Mouse (Mus musculus) CH12.LX (cell line): ENCODE data around the gene Exoc3l2. TPM values are rescaled to one million over a fixed set of nuclear protein-coding genes. Genes with fewer than 3 reads are reported as not detected.

Source experiments
- DNase-seq: peaks from one replicate; pipeline ENCODE4 v3.0.0-alpha.2; 2013; ENCODE audit errors: extremely low read depth
- H3K27ac ChIP-seq: 2 replicates; pipeline ENCODE4 v1.5.1; 2012; ENCODE audit warnings: low read depth, mild to moderate bottlenecking, control low read depth, moderate library complexity; ENCODE audit not compliant: insufficient read depth
- H3K27me3 ChIP-seq: replicated peaks from 2 replicates; pipeline ENCODE3; 2012; ENCODE audit warnings: inconsistent platforms
- H3K36me3 ChIP-seq, 2 experiments: replicated peaks in 1 of 2; 2 replicates each; pipeline versions ENCODE3 to v1.6.1; 2012; ENCODE audit warnings: inconsistent platforms in 1 of 2, low read length in 1 of 2, mild to moderate bottlenecking in 1 of 2, mixed read lengths in 1 of 2, moderate library complexity in 1 of 2; ENCODE audit not compliant: control insufficient read depth in 1 of 2, insufficient read depth in 1 of 2
- H3K4me1 ChIP-seq, 2 experiments: 2 replicates each; pipeline ENCODE4 v1.6.1; 2012; ENCODE audit warnings: inconsistent platforms in 1 of 2, moderate library complexity in 1 of 2; ENCODE audit not compliant: insufficient read depth in 2 of 2, control insufficient read depth in 1 of 2
- H3K4me2 ChIP-seq: 2 replicates; pipeline ENCODE4 v1.6.1; 2012; ENCODE audit warnings: low read depth, mild to moderate bottlenecking, control low read depth; ENCODE audit not compliant: poor library complexity, insufficient read depth, severe bottlenecking
- H3K4me3 ChIP-seq, 3 experiments: fragments of 150-350 bp in 1 of 3; sonication (generic) in 1 of 3; replicated peaks in 1 of 3; 2 replicates each; pipeline versions ENCODE3 to v1.5.1; 2011 to 2012; ENCODE audit warnings: low read depth in 2 of 3, low read length in 2 of 3, mild to moderate bottlenecking in 2 of 3, moderate library complexity in 2 of 3, control low read depth in 1 of 3, improper control_type of control experiment in 1 of 3, inconsistent platforms in 1 of 3, mixed read lengths in 1 of 3; ENCODE audit not compliant: poor library complexity in 1 of 3
- H3K79me2 ChIP-seq: replicated peaks from 2 replicates; pipeline ENCODE4 v1.6.1; 2012; ENCODE audit warnings: mild to moderate bottlenecking, moderate library complexity; ENCODE audit not compliant: control insufficient read depth, poor library complexity, insufficient read depth, severe bottlenecking; ENCODE audit errors: extremely low read depth
- H3K9ac ChIP-seq: 2 replicates; pipeline ENCODE4 v1.6.1; 2012; ENCODE audit warnings: low read depth, mild to moderate bottlenecking, control low read depth, moderate library complexity; ENCODE audit not compliant: insufficient read depth
- H3K9me3 ChIP-seq: replicated peaks from 2 replicates; pipeline ENCODE3; 2012; ENCODE audit warnings: low read length, inconsistent platforms, mixed read lengths
- BHLHE40 ChIP-seq: IDR thresholded peaks from 2 replicates; pipeline ENCODE4 v1.6.1; 2011; ENCODE audit warnings: mild to moderate bottlenecking, low read depth, low read length, improper control_type of control experiment
- CHD1 ChIP-seq: IDR thresholded peaks from 2 replicates; pipeline ENCODE4 v1.6.1; 2012; ENCODE audit warnings: low read depth, low read length, improper control_type of control experiment, inconsistent platforms
- CHD2 ChIP-seq: IDR thresholded peaks from 2 replicates; pipeline ENCODE4 v1.6.1; 2011; ENCODE audit warnings: low read length, improper control_type of control experiment
- ELF1 ChIP-seq: IDR thresholded peaks from 2 replicates; pipeline ENCODE4 v1.6.1; 2014; ENCODE audit warnings: low read depth, mild to moderate bottlenecking, inconsistent platforms, low read length, improper control_type of control experiment
- EP300 ChIP-seq: IDR thresholded peaks from 2 replicates; pipeline ENCODE4 v1.6.1; 2011; ENCODE audit warnings: low read length, improper control_type of control experiment
- ETS1 ChIP-seq: conservative IDR thresholded peaks from 2 replicates; pipeline ENCODE4 v1.6.1; 2012; ENCODE audit warnings: low read depth, mild to moderate bottlenecking, inconsistent platforms, low read length, improper control_type of control experiment, moderate library complexity
- HCFC1 ChIP-seq: IDR thresholded peaks from 2 replicates; pipeline ENCODE4 v1.6.1; 2012; ENCODE audit warnings: low read depth, mild to moderate bottlenecking, inconsistent platforms, low read length, improper control_type of control experiment
- IRF4 ChIP-seq: IDR thresholded peaks from 2 replicates; pipeline ENCODE4 v1.6.1; 2014; ENCODE audit warnings: low read depth, mild to moderate bottlenecking, inconsistent platforms, low read length, improper control_type of control experiment
- JUN ChIP-seq: IDR thresholded peaks from 2 replicates; pipeline ENCODE4 v1.6.1; 2011; ENCODE audit warnings: low read depth, mild to moderate bottlenecking, low read length, improper control_type of control experiment, moderate library complexity; ENCODE audit not compliant: insufficient read depth
- JUND ChIP-seq: conservative IDR thresholded peaks from 2 replicates; pipeline ENCODE4 v1.6.1; 2011; ENCODE audit warnings: low read depth, low read length, improper control_type of control experiment
- MAFK ChIP-seq: IDR thresholded peaks from 2 replicates; pipeline ENCODE4 v1.6.1; 2011; ENCODE audit warnings: low read length, improper control_type of control experiment; ENCODE audit not compliant: insufficient replicate concordance
- MAZ ChIP-seq: IDR thresholded peaks from 2 replicates; pipeline ENCODE4 v1.6.1; 2012; ENCODE audit warnings: low read depth, mild to moderate bottlenecking, inconsistent platforms, low read length, improper control_type of control experiment, moderate library complexity
- MXI1 ChIP-seq: IDR thresholded peaks from 2 replicates; pipeline ENCODE4 v1.6.1; 2011; ENCODE audit warnings: mild to moderate bottlenecking, low read depth, low read length, improper control_type of control experiment
- PAX5 ChIP-seq: IDR thresholded peaks from 2 replicates; pipeline ENCODE4 v1.6.1; 2012; ENCODE audit warnings: low read length, inconsistent platforms, mixed read lengths
- RAD21 ChIP-seq: IDR thresholded peaks from 2 replicates; pipeline ENCODE4 v1.6.1; 2011; ENCODE audit warnings: low read depth, mild to moderate bottlenecking, low read length, improper control_type of control experiment, moderate library complexity
- RCOR1 ChIP-seq: conservative IDR thresholded peaks from 2 replicates; pipeline ENCODE4 v1.6.1; 2012; ENCODE audit warnings: low read depth, mild to moderate bottlenecking, inconsistent platforms, low read length, improper control_type of control experiment
- SMC3 ChIP-seq: IDR thresholded peaks from 2 replicates; pipeline ENCODE4 v1.6.1; 2011; ENCODE audit warnings: low read depth, low read length, improper control_type of control experiment
- TCF12 ChIP-seq: IDR thresholded peaks from 2 replicates; pipeline ENCODE4 v1.6.1; 2014; ENCODE audit warnings: low read depth, mild to moderate bottlenecking, inconsistent platforms, low read length, improper control_type of control experiment
- UBTF ChIP-seq: IDR thresholded peaks from 2 replicates; pipeline ENCODE4 v1.6.1; 2012; ENCODE audit warnings: low read depth, mild to moderate bottlenecking, inconsistent platforms, low read length, improper control_type of control experiment, moderate library complexity
- ZC3H11A ChIP-seq: IDR thresholded peaks from 2 replicates; pipeline ENCODE4 v1.6.1; 2012; ENCODE audit warnings: low read depth, mild to moderate bottlenecking, inconsistent platforms, low read length, improper control_type of control experiment
- ZMIZ1 ChIP-seq: IDR thresholded peaks from 2 replicates; pipeline ENCODE4 v1.6.1; 2012; ENCODE audit warnings: low read depth, mild to moderate bottlenecking, inconsistent platforms, low read length, improper control_type of control experiment
- dilution Hi-C: fragments of 300-500 bp; cut with MboI; formaldehyde crosslinking; loops from 2 replicates; pipeline ENCODE4 v1.14.3; 2020; ENCODE audit warnings: low sequenced_read_pairs; ENCODE audit not compliant: extremely low pct_unique_long_range_greater_than_20kb, extremely low pct_ligation_motif_present
- in situ Hi-C: fragments of 300-500 bp; cut with MboI; formaldehyde crosslinking; loops from 3 replicates; pipeline ENCODE4 v1.14.3; 2019; ENCODE audit warnings: low sequenced_read_pairs, low pct_ligation_motif_present, low pct_unique_long_range_greater_than_20kb, mixed read lengths
- polyA plus RNA-seq: library from polyadenylated mRNA; unstranded; fragments of >175 nt; gene quantifications from 2 replicates; pipeline ENCODE4 v1.2.1, GENCODE M21; 2012; ENCODE audit warnings: low read depth; ENCODE audit not compliant: insufficient read length
- total RNA-seq, 2 experiments: library from RNA; depleted of rRNA; stranded (reverse); fragments of 300-350 nt in 1 of 2; fragments of >200 nt in 1 of 2; gene quantifications; 2 replicates each; pipeline ENCODE4 v1.2.3; 2012 to 2014

Gene Exoc3l2
- total and polyA plus RNA-seq, 3 experiments, result 0.08 TPM; not detected in 2

GRCm38 (mm10) chr7:19496214-19496555 is 33.1 kb downstream of the Exoc3l2 start:
- dilution Hi-C loops (no loop called here), in situ Hi-C loops (no loop called here)
- Histone ChIP-seq H3K27ac (no peak overlapping the region), H3K9ac (no peak overlapping the region), H3K9me3 (no peaks in the 10 kb centered on the region), H3K27me3 (peaks cover 52% of the 10 kb centered on the region), H3K79me2 (no peaks in the 10 kb centered on the region), H3K4me3 (no peak overlapping the region), H3K4me1 (0 out of 4 replicates have a peak, but pooled peaks cover 0 to 3% of the 10 kb centered on the region in 2 experiments), H3K36me3 (no peaks in the 10 kb centered on the region), H3K4me2 (no peak overlapping the region)
- no peak for TF ChIP-seq RAD21
- TF ChIP-seq ZMIZ1, result no peak
- no peak for TF ChIP-seq IRF4
- TF ChIP-seq CHD1, result no peak
- DNase-seq, result no peak

GRCm38 (mm10) chr7:19498326-19498725 is 35.2 kb downstream of the Exoc3l2 start:
- TF ChIP-seq RCOR1 (no peak), PAX5 (no peak), MXI1 (no peak), EP300 (no peak), RAD21 (no peak), UBTF (no peak), SMC3 (no peak), CHD2 (no peak), JUN (no peak), HCFC1 (no peak), IRF4 (no peak), TCF12 (no peak), ETS1 (no peak), MAFK (no peak), BHLHE40 (no peak), MAZ (no peak), ELF1 (no peak), ZC3H11A (no peak), CHD1 (no peak), JUND (no peak)
- H3K4me3 ChIP-seq, result no peak overlapping the region
- no peaks in the 10 kb centered on the region for H3K36me3 ChIP-seq
- no peak overlapping the region for H3K27ac ChIP-seq
- dilution Hi-C loops, result no loop called here
- peaks cover 37% of the 10 kb centered on the region for H3K27me3 ChIP-seq
- no peak overlapping the region for H3K9ac ChIP-seq
- H3K4me1 ChIP-seq, result no peaks in the 10 kb centered on the region
- DNase-seq, result no peak
- H3K4me2 ChIP-seq, result no peak overlapping the region
- H3K9me3 ChIP-seq, result no peaks in the 10 kb centered on the region
- no peaks in the 10 kb centered on the region for H3K79me2 ChIP-seq
- in situ Hi-C loops, result no loop called here
